Mouse (Mus musculus) v-Abl transformed pro-B cells (cell line): ENCODE measurements around the gene Dlg2.

Source experiments
- in situ Hi-C, 2 experiments: fragments of 400-800 bp; cut with MboI; formaldehyde crosslinking; loops; one replicate each; pipeline ENCODE4 v1.15.1; 2025; ENCODE audit not compliant: unreplicated experiment in 2 of 2

The Dlg2 gene

GRCm38 (mm10) chr7:92308168-92308567, 1831.7 kb downstream of the Dlg2 start:
- in situ Hi-C loops = no loop called here

DNA sequence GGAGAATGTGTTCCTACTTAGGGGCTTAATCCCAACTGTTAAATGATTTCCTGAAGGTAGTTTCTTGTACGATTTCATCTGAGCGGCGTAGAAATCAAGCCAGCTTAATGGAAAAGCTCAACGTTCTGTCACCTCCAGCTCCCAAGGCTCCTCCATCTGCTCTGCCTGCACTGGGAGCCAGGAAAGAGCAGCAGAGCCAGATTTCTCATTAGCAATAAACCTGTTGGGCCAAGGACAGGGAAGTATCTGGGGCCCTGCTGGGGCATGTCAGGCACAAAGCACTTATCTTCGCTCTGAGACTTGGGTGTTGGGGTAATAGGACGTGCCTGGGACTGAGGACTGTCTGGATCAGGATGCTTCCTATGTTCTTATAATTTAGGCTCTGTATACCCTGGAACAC, 1839.9 kb downstream of the Dlg2 start:
- in situ Hi-C loops = no loop called here

- in situ Hi-C loops = no loop called here
Observed at GRCm38 (mm10) chr7:92319469-92319868, 1843.0 kb downstream of the Dlg2 start.

GRCm38 (mm10) chr7:92320181-92320580, 1843.7 kb downstream of the Dlg2 start:
- in situ Hi-C loops = loop anchor here (5.0 to 10.0 kb wide), 2 partner anchors 197 to 215 kb away; no protein-coding TSS in a partner anchor

DNA sequence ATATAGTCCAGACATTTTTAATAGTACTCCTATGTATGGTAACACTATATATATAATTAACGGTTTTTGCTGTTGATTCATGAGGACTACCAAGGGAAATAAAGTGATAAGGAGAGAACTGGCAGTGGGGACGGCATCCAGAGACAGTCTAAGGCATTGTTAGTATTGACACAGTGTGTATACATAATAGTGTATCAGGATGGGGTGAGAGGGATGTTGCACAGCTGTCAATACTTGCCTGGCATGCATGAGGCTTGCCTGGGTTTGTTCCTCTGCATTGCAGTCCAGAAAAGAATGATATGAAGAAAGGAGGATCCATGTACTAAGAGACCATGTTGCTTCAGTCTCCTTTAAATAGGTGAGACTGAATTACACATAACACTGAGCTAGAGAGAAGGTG, 1845.3 kb downstream of the Dlg2 start:
- in situ Hi-C loops = loop anchor here (5.0 to 10.0 kb wide), 2 partner anchors 196 to 217 kb away; no protein-coding TSS in a partner anchor

- in situ Hi-C loops = loop anchor here (5.0 to 10.0 kb wide), 2 partner anchors 195 to 218 kb away; no protein-coding TSS in a partner anchor
Observed at GRCm38 (mm10) chr7:92322342-92323069, 1846.0 kb downstream of the Dlg2 start.

- in situ Hi-C loops = loop anchor here (5.0 to 10.0 kb wide), 2 partner anchors 194 to 219 kb away; no protein-coding TSS in a partner anchor
Observed at GRCm38 (mm10) chr7:92323710-92324109, 1847.2 kb downstream of the Dlg2 start.

- in situ Hi-C loops = loop anchor here in 1 of 2 experiments (10.0 to 25.0 kb wide), 2 partner anchors 223 to 535 kb away; partner anchors contain the start of genes Ddias and Prcp
Observed at GRCm38 (mm10) chr7:92327343-92327896, 1850.9 kb downstream of the Dlg2 start.

DNA sequence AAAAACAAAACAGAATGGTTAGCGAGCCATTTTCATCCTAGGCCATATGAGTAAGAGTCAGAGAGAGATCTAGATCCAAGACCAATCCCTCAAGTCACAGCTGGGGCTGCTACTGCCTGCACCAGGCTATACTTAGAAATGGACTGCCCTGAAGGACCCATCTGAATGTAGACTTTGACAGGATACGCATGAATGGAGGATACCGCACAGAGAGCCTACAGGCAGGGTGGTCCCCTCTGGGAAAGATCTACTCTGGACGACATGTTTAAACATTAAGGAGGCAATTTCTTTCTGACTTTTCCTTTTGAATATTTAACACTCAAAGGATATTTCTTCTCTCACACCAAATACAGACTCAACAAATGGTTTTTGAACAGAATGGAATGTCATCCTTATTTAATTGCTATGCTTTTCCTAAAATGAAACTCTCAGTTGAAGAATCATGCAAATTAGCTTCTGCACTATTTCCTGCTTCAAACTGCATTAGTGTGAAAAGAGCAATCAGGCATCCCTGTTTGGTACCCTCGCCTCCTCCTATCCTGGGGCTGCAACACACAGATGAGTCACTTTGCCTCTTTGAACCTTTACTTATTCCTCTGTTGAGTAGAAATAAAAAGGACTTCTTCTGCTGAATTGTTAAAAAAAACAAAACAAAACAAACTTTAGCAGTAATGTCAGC, 1856.9 kb downstream of the Dlg2 start:
- in situ Hi-C loops = loop anchor here in 1 of 2 experiments (5.0 to 25.0 kb wide), 2 partner anchors 184 to 529 kb away; partner anchors contain the start of genes Ddias and Prcp

DNA sequence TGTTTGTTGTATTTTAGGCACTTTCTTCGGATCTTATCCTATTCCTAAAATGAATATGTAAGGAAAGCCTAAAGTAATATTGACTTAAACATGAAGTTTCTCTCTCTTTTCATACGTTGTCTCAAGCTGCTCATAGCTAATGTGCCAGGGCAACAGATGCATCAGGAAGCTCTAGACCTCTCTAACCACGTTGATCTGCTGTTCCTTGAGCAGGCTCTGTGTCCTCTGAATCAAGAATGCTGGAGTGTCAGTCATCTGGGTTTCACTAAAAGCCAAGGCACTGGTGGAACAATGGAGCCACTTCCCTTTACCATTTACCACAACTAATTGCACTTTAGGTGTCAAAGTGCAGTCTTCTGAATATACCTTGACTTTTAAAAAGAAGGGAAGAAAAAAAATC, 1880.1 kb downstream of the Dlg2 start:
- in situ Hi-C loops = no loop called here

- in situ Hi-C loops = no loop called here
Observed at GRCm38 (mm10) chr7:92363386-92363785, 1886.9 kb downstream of the Dlg2 start.

- in situ Hi-C loops = no loop called here
Observed at GRCm38 (mm10) chr7:92363800-92364199, 1887.3 kb downstream of the Dlg2 start.

DNA sequence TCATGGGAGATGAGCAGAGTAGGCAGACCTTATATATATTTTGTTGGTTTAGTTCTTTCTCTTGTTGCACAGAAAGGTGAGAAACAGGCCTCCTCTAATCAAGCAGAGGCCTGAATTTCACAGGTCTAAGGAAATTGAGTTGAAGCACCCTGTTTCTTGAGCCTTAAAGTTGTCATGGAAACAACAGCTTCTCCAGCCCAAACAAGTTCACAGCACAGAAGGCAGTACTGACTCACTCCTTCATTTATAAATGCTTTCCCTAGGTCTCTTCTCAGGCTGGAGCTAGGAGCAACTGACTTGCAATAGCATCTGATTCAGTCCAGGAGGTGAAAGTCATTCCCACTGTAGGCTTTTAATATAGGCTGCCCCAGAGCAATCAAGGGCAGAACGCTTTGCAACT, 1890.6 kb downstream of the Dlg2 start:
- in situ Hi-C loops = no loop called here

DNA sequence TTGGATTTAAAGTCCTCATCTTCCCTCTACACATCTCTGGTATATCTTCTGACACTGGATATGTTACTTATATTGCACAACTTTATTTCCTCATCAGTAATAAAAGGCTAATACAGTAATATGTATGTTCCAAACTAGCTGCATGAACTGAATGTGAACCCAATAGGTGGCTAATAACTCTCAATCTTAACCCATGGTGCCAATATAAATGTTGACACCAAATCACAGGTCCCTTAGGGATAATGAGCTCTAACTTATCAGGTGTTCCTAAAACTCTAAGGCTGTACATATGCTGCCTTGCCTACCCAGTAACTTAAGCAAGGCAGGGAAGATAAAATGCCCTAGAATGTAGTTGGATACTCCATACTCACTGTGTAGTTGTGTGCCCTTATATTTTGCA, 1894.0 kb downstream of the Dlg2 start:
- in situ Hi-C loops = no loop called here

DNA sequence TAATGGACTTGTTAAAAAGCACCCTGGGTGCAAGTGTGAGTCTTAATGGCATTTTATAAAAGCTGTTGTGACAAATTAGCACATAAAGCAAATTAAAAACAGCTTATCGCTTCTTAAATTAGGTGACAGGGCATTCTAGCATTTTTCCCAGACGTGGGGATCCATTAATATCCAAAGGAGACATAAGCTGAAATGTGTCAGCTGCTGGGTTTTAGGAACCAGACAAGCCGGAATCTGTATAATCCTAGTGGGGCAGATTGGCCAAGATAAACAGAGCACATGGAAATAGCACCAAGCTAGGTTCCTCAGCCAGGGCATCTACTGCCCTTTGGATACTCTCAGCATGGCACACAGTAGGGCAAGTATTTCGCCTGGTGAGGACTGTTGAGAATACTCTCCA, 1895.2 kb downstream of the Dlg2 start:
- in situ Hi-C loops = no loop called here

DNA sequence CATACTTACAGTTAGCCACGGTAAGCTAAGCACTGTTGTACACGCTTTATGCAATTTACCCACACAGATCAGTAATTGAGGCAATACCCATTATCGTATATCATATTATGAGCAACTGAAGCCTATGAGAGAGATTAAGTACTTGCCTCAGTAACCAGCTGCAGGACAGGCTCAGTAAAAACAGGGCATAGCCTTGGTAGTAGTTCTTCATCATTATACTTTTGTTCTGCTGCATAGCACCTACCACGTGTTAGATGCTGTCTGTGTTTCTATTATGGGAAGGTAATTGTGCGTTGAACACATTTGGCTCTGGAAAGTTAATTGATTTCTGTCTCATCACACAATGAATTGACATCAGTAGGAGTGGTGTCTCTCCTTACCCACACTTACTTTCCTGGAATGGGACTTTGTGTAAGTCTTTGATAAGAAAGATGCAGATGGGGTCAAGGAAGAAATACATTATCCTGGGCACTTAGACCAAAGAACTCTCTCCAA, 1897.4 kb downstream of the Dlg2 start:
- in situ Hi-C loops = no loop called here

- in situ Hi-C loops = no loop called here
Observed at GRCm38 (mm10) chr7:92383913-92384484, 1907.5 kb downstream of the Dlg2 start.

GRCm38 (mm10) chr7:92392052-92392640, 1915.7 kb downstream of the Dlg2 start:
- in situ Hi-C loops = no loop called here

DNA sequence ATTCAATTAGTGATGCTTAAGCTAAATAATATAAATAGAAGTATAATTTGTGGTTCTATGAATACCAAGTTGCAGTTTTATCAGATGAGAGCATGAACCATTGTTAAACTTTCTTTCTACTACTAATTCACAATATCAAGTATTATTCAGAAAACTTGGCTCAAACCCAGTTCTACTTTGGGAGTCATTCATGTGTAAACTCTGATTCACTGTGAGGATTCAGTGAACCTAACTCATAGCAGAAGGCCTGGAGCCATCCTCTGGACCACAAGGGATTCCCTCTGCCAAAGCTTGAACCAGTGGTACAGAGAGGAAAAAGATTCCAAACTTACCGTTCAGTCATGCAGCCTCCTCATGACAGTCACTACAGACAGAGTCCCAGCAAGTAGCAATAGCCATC, 1920.3 kb downstream of the Dlg2 start:
- in situ Hi-C loops = no loop called here

GRCm38 (mm10) chr7:92398841-92399240, 1922.4 kb downstream of the Dlg2 start:
- in situ Hi-C loops = no loop called here
